Mouse (Mus musculus) lung, embryonic 14.5 days (tissue): ENCODE results near the gene Fbxl2. TPM values are rescaled to one million over a fixed set of nuclear protein-coding genes. Genes with fewer than 3 reads are reported as not detected.

Experiments used
- ATAC-seq: fragments of 200-750 bp; cut with Nextera tagmentation; 2 replicates; pipeline ENCODE4 v1.8.0; 2017; ENCODE audit warnings: mild to moderate bottlenecking, moderate TSS enrichment, moderate library complexity; ENCODE audit not compliant: insufficient read depth
- DNase-seq: peaks from one replicate; pipeline ENCODE4 v3.0.0-alpha.2; 2015
- H3K27ac ChIP-seq: fragments of 300-500 bp; sonication (generic); 2 replicates; pipeline ENCODE4 v1.5.1; 2014; ENCODE audit warnings: low read depth, mild to moderate bottlenecking, moderate library complexity
- H3K27me3 ChIP-seq: fragments of 300-500 bp; sonication (generic); 2 replicates; pipeline ENCODE4 v1.6.1; 2014; ENCODE audit warnings: low read length, control low read depth; ENCODE audit not compliant: insufficient read depth
- H3K36me3 ChIP-seq: fragments of 300-500 bp; sonication (generic); 2 replicates; pipeline ENCODE4 v1.6.1; 2014; ENCODE audit warnings: control low read depth; ENCODE audit not compliant: insufficient read depth
- H3K4me1 ChIP-seq: fragments of 300-500 bp; sonication (generic); 2 replicates; pipeline ENCODE4 v1.6.1; 2014; ENCODE audit warnings: antibody characterized with exemption, control low read depth; ENCODE audit not compliant: insufficient read depth
- H3K4me2 ChIP-seq: fragments of 300-500 bp; sonication (generic); 2 replicates; pipeline ENCODE4 v1.6.1; 2014; ENCODE audit warnings: mild to moderate bottlenecking
- H3K4me3 ChIP-seq: fragments of 300-500 bp; sonication (generic); 2 replicates; pipeline ENCODE4 v1.5.1; 2014; ENCODE audit warnings: low read depth, low read length
- H3K9ac ChIP-seq: fragments of 300-500 bp; sonication (generic); 2 replicates; pipeline ENCODE4 v1.6.1; 2014
- H3K9me3 ChIP-seq: fragments of 300-500 bp; sonication (generic); 2 replicates; pipeline ENCODE4 v1.6.1; 2016; ENCODE audit warnings: low read depth, low read length, control low read depth
- CTCF ChIP-seq: IDR thresholded peaks from 2 replicates; pipeline ENCODE4 v1.5.1; 2016; ENCODE audit warnings: antibody characterized with exemption, low read depth
- WGBS: fragments of 180-500 bp; shearing (Covaris S2); extraction: QIAGEN DNeasy Blood & Tissue Kit; methylation state at CpG from one replicate; pipeline ENCODE4 v1.1.7; 2014; 5-methylcytosine and 5-hydroxymethylcytosine counted together
- polyA plus RNA-seq: library from polyadenylated mRNA; unstranded; fragments of >200 nt; fragmentation: Nextera tagmentation; extraction: Ambion mirVana; gene quantifications from 2 replicates; pipeline ENCODE4 v1.2.1, GENCODE M21; 2014

The Fbxl2 gene
- polyA plus RNA-seq, 1 experiment from 2014 or later: 3.3 TPM

DNA sequence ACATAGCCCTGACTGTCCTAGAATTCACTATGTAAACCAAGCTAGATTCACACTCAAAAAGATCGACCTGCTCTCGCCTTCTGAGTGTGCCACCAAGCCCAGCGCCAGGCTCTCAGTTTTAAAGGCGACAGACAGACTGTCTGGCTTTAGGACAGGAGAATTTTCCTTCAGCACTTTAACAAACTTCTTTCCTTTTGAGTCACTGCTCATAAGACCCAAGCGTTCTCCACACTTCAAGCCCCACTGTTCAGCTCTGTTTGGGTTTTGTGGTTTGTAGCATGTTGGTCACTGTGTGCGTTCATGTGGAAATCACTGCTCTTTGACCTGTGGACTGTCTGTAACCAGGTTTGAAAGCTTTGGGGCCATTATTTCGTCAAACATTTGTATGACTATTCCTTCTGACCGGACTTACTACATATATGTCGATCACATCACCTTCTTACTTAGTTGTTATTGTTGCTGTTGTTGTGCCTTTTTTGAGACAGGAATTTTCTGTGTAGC, 38.1 kb downstream of the Fbxl2 start:
- no peak overlapping the region for H3K4me2 ChIP-seq
- H3K4me1 ChIP-seq: no peaks in the 10 kb centered on the region
- 87% methylated on average over 9 of the region's 9 CpGs for WGBS
- no peaks in the 10 kb centered on the region for H3K27me3 ChIP-seq
- H3K9me3 ChIP-seq: no peaks in the 10 kb centered on the region
- no peak for TF ChIP-seq CTCF
- H3K27ac ChIP-seq: no peak overlapping the region
- no peaks in the 10 kb centered on the region for H3K36me3 ChIP-seq
- no peak overlapping the region for H3K9ac ChIP-seq
- no peak for ATAC-seq
- H3K4me3 ChIP-seq: no peak overlapping the region
- no peak for DNase-seq

DNA sequence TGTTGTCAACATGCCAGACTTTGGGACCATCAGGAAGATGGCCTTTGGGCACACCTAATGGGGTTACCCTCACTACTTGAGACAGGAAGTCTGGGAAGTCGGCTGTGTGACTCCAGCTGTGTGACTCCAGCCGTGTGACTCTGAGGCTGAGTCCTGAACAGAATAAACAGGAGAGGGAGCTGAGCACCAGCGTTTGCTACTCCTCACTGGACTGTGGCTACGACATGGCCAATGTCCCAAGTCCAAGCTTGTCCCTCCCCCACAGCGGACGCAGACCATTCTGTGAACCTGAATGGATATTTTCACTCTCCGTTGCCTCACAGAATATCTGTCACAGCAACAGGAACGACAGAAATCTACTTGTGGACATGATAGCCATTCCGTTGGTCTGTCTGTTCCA, 39.2 kb downstream of the Fbxl2 start:
- Histone ChIP-seq H3K9me3 (no peaks in the 10 kb centered on the region), H3K4me2 (no peak overlapping the region), H3K4me3 (no peak overlapping the region), H3K4me1 (no peaks in the 10 kb centered on the region), H3K27me3 (no peaks in the 10 kb centered on the region), H3K36me3 (no peaks in the 10 kb centered on the region), H3K27ac (no peak overlapping the region), H3K9ac (no peak overlapping the region)
- ATAC-seq: no peak
- no peak for DNase-seq
- TF ChIP-seq CTCF: no peak
- 69% methylated on average over 9 of the region's 9 CpGs for WGBS

DNA sequence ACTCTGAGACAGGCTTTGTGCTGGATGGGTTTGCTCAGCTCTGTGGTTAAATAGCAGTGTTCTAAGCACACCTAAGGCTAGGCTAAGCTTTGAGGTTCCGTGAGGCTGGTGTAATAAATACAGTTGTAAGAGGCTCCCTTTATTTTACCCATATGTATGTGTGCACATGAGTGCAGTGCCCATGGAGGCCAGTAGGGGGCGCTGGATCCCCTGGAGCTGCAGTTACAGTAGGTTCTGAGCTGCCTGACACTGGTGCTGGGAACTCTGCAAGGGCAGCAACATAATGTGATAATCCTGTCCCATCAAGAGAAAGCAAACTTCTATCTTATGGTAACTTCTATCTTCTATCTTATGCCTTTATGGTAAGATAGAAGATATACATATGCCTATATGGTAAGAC, 47.7 kb downstream of the Fbxl2 start:
- Histone ChIP-seq H3K4me3 (no peak overlapping the region), H3K9ac (no peak overlapping the region), H3K4me2 (no peak overlapping the region), H3K4me1 (no peaks in the 10 kb centered on the region), H3K27ac (no peak overlapping the region), H3K27me3 (no peaks in the 10 kb centered on the region), H3K36me3 (no peaks in the 10 kb centered on the region), H3K9me3 (no peaks in the 10 kb centered on the region)
- ATAC-seq (no peak), DNase-seq (no peak)
- peak; percentile 51 for TF ChIP-seq CTCF
- 53% methylated on average over 2 of the region's 2 CpGs for WGBS

DNA sequence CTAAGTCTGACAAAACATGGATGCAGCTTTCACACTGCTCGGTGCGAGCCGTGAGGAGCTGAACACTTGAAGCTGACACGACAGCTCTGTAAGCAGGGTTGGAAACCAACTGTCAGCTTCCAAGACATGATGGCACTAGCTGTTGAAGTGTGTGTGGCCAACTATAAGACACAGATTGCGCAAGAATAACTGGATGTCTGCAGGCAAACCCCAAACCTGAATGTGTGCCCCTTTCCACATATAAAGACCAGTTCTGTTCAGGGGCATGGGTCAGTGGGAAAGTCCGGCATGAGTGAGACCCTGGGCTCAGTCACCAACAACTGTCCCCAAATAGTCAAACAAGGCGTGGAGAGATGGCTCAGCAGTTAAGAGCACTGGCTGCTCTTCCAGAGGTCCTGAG, 53.2 kb downstream of the Fbxl2 start:
- Histone ChIP-seq H3K27me3 (no peaks in the 10 kb centered on the region), H3K9ac (no peak overlapping the region), H3K4me1 (no peaks in the 10 kb centered on the region), H3K4me3 (no peak overlapping the region), H3K4me2 (no peak overlapping the region), H3K27ac (no peak overlapping the region), H3K9me3 (no peaks in the 10 kb centered on the region), H3K36me3 (no peaks in the 10 kb centered on the region)
- no peak for ATAC-seq
- WGBS: 86% methylated on average over 7 of the region's 7 CpGs
- TF ChIP-seq CTCF: no peak
- DNase-seq: no peak

DNA sequence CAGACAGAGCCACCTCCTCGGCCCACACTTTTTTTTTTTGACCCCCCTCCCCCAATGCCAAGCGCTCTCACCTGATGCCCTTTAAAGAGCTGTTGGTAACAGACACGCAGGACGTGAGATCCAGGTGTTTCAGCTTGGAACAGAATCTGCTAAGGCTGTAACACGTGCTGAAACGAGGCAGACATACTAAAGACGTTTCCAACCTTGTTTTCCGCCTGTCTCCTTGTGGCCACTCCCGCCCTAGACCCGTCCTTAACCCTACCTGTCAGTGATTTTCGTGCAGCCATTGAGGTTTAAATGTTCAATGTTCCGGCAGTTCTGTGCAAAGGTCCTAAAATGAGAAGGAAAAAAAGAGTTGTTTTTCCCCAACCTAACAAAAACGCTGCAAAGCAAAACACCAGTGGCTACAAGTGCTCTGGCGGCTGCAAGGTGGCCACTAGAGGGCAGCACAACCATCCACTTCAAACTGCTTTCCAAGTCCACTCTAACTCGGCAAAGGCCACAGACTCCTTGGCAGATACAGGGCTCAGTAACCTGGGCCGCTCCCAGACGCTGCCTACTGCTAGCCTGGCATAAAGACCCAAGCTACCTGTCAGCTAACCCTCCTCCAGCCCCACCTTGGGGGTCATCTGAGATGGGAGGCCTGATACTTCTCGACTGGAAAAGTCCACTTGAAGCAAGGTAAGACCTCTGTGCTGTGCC, 55.3 kb downstream of the Fbxl2 start:
- Histone ChIP-seq H3K9ac (no peak overlapping the region), H3K4me2 (peak overlapping the region; percentile 53), H3K4me1 (no peaks in the 10 kb centered on the region), H3K36me3 (no peaks in the 10 kb centered on the region), H3K9me3 (no peaks in the 10 kb centered on the region), H3K27ac (no peak overlapping the region), H3K4me3 (no peak overlapping the region), H3K27me3 (no peaks in the 10 kb centered on the region)
- DNase-seq: peak; percentile 93
- TF ChIP-seq CTCF: peak; percentile 92
- 23% methylated on average over 18 of the region's 18 CpGs for WGBS
- ATAC-seq: peak; percentile 94

DNA sequence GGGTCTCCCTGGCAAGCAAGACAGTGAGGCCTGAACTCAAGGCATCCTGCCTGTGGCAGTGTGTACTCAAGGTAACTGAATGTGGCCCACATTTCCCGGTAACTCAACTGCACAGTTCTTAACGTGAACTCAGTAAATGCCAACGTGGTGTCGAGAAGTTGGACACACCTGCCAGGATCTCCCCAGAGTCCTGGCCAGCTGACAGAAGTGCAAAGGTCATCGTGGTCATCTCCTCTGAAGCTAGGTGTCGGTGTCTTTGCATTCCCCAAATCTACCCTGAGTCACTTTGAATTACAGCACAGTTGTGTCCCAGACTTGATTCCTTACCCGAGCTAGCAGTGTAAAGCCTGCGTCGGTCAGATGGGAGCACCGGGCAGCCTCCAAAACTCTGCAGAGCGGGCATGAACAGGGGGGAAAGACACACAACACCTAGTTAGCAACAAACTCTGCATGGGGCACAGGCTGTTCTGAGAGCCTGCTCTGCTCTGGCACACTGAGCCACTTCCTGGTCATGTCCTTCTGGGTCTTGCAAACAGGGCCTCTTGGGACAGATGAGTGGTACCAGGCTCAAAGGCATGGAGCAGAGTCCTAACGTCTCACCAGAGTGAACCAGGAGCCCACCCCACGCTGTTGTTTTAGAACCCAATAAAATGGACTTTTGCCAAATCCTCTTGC, 60.9 kb downstream of the Fbxl2 start:
- ATAC-seq: no peak
- TF ChIP-seq CTCF: no peak
- H3K4me1 ChIP-seq: no peaks in the 10 kb centered on the region

DNA sequence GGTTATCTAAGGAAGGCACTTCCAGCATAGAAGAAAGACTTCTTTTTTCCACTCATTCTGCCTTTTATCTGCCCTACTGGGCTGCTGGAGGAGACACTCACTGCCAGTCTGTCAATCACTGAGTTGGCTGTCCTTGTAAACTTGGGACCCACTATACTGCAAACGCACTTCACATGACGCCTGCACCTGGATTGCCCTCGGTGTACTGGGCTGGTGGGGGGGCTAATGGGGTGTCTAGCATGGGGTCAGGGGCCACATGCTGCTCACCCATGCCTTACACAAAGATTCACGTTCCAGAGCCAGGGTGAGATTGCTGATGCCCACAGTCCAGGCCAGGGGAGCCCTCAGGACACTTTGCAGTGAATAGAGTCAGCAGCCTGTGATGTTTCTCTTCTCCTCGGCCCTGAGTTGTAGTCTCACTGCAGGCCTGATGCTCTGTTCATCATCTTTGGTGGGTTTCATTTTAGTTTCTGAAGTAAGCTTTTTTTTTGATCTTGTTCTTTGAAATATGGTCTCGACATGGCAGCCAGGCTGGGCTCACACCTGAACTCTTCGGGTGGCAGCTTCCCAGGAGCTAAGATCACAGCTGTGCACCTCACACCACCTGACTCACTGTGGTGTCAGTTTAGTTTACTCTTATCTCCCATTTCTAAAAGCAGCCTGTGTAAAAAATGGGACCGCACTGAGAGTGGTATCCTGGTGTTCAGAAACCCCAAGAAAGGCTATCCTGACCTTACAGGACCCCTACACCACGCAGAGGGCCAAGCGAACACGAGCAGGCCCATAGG, 62.9 kb downstream of the Fbxl2 start:
- H3K27me3 ChIP-seq: no peaks in the 10 kb centered on the region
- H3K27ac ChIP-seq: no peak overlapping the region
- H3K36me3 ChIP-seq: peaks cover 18% of the 10 kb centered on the region
- H3K4me3 ChIP-seq: no peak overlapping the region
- no peak for TF ChIP-seq CTCF
- DNase-seq: no peak
- WGBS: 67% methylated on average over 11 of the region's 11 CpGs
- H3K9ac ChIP-seq: no peak overlapping the region
- ATAC-seq: no peak
- no peaks in the 10 kb centered on the region for H3K4me1 ChIP-seq
- H3K9me3 ChIP-seq: no peaks in the 10 kb centered on the region
- no peak overlapping the region for H3K4me2 ChIP-seq

More for the DNA sequence above, 60.9 kb downstream of the Fbxl2 start:
- Histone ChIP-seq H3K9ac (no peak overlapping the region), H3K4me3 (no peak overlapping the region), H3K27ac (no peak overlapping the region), H3K36me3 (0 out of 2 replicates have a peak, but pooled peaks cover under 1% of the 10 kb centered on the region), H3K4me2 (no peak overlapping the region), H3K9me3 (no peaks in the 10 kb centered on the region), H3K27me3 (no peaks in the 10 kb centered on the region)
- 74% methylated on average over 13 of the region's 13 CpGs for WGBS
- DNase-seq: no peak
